Mouse (Mus musculus) lung, adult 2 months (tissue): ENCODE data around the gene Ccdc194.

Experiments
- CTCF ChIP-seq: fragments of 200-500 bp; IDR thresholded peaks from 2 replicates; pipeline ENCODE4 v1.5.1; 2011; ENCODE audit warnings: mild to moderate bottlenecking, low read length, control low read depth; ENCODE audit not compliant: insufficient read depth
- POLR2A ChIP-seq: fragments of 200-500 bp; IDR thresholded peaks from 2 replicates; pipeline ENCODE4 v1.6.1; 2011; ENCODE audit warnings: low read depth, mild to moderate bottlenecking, control low read depth, low read length, borderline replicate concordance; ENCODE audit errors: extremely low read depth

DNA sequence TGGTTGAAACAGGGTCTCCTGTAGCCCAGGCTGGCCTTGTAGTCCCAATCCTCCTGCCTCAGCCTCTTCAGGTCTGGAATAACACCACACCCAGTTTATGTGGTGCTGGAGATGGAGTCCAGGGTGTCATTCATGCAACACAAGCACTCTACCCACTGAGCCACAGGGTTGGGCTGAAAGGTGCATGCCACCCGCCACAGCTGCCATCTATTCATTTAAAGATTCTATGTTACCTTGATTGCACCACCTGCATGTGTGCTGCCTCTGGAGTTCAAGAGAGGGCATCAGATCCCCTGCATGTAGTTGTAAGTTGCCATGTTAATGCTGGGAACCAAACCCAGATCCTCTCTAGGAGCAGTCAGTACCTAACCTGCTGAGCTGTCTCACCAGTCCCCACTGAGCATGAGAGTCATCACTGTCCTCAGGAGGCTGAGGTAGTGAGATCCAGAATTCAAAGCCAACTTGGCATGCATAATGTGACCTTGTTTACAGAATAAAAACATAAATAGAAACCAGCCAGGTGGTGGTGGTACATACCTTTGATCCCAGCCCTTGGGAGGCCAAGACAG, 28.4 kb downstream of the Ccdc194 start:
- TF ChIP-seq CTCF (no peak), POLR2A (no peak)
